Mouse (Mus musculus) lung, postnatal 4 days (tissue): ENCODE measurements around the gene Trip6.
A peak's percentile ranks its signal among the peaks of the same experiment; 100 is the strongest.
"Not testable (repeated sequence)": the region's sequence is repeated elsewhere in the genome, so short reads cannot be mapped to it uniquely, and the experiment has no call there.

ENCODE experiments used
- DNase-seq, 2 experiments: peaks; one replicate each; pipeline ENCODE4 v3.0.0; 2021

Gene Trip6

DNA sequence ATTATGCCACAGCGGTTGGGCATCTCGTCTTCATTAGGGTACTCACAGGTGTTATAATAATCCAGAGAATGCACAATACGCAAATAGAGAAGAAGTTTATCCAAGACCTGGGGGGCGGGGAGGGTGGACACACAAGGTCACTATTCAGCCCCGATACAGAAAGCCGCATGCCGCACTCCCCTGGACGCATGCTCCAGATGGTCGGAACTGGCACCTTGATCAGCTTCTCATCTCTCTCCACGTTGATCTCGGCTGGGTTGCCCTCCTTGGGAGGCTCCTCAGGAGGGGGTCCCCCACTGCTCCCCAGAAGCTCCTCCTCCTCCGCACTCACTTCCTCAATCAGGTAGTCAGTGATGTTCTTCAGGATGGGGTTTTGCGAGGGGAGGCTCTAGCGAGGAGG lies 17.1 kb downstream of the Trip6 start:
- no peak for DNase-seq

DNA sequence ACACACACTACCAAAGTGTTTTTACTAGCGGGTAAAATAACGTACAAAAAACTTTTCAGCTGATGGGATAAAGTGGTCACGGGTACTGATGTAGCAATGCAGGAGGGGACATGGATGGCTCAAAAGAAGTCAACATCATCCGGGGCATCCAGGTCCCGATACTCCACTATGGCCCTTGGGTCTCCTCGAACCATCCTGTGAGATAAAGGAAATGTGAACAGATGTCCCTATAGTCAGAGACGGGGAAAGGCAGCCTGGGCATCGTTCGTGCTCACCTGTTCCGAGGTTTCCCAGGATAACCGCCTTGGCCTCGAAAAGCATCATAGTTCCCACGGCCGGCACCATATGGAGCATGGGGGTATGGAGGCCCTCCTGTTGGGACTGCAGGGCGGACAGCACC lies 18.5 kb downstream of the Trip6 start:
- no peak for DNase-seq

DNA sequence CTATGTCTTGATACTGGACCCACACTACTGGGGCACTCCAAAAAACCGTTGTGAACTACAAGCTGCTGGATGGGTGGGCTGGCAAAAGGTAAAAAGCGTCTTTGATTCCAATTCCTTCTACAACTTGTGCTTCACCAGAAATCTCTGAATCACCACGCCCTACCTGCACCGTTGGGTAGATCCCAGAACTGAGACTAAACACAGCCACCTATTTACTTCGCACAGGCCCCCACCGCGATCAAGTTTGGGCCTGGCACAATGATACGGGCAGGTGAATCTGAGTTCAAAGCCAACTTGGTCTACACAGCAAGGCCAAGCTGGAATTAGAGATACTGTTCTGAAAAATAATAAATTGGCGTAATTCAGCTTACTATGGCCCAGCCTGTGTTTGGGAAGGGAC lies 18.9 kb downstream of the Trip6 start:
- no peak for DNase-seq

- no peak for DNase-seq
Measured at GRCm38 (mm10) chr5:137294744-137295093, 19.5 kb downstream of the Trip6 start.

DNA sequence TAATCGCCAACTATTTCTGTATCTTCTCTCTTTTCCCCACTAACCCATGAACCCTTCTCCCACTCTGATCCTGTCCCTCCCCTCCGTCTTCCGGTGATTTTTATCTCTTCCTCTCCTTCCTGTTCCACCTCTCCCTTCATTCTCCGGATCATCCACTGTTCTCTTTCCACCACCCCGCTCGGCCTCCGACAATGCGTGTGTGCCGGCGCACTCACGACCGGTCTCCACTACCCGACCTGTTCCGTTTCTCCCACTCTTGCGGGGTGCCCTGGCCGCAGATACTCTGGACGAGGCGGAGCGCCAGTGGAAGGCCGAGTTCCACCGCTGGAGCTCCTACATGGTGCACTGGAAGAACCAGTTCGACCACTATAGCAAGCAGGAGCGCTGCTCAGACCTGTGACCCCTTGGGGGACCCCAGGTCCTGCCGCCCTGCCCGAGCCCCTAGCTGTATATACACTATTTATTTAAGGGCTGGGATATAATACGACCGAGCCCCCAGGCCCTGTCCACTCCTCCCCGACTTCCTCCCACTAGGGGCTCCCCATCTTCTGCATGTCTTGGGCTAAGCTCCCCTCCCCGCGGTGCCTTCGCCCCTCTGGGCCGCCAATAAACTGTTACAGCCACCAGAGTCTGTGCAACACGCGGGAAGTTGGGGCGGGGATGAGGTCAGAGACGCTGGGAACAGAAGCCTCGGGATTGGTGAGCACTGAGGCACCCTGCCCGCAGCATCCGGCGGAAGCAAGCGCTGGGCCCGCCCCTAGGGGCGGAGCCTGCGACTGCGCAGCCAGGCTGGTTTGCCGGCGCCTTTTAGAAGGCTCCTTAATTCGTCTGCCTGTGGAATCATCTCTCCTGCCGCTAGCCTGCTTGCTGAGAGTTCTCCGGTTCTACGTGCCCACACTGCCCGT lies 20.1 kb downstream of the Trip6 start, which contains the start of gene Ufsp1:
Gene Ufsp1 (plus strand): TSS at position 791 of the 905 bp plus-strand sequence.
- peak; percentile 96 to 97 for DNase-seq

DNA sequence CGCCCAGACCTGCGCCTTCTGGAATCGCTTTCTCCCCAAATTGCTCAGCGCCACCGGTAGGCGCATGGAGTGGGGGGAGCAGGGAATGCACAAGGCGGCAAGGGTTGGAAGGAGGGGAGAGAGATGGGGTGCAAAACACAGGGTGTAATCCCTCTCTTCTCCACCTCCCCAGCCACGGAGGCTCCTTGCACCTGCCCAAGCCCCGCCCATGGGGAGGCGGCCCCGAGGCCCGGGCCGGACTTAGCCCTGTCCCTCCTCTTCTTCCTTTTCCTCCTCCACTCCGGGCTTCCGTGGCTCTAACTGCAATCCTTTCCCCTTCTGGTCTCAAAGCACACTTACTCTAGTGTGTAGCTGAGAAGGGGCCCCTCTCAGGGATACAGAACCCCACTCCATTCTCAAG lies 20.9 kb downstream of the Trip6 start:
- peak; percentile 85 to 87 for DNase-seq

- no peak for DNase-seq
Measured at GRCm38 (mm10) chr5:137291381-137291926, 22.8 kb downstream of the Trip6 start.

DNA sequence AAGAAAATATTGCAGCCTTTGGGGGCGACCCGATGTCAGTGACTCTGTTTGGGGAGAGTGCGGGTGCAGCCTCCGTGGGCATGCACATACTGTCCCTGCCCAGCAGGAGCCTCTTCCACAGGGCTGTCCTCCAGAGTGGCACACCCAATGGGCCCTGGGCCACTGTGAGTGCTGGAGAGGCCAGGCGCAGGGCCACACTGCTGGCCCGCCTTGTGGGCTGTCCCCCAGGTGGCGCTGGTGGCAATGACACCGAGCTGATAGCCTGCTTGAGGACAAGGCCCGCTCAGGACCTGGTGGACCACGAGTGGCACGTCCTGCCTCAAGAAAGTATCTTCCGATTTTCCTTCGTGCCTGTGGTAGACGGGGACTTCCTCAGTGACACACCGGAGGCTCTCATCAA lies 23.5 kb downstream of the Trip6 start:
- DNase-seq, result peak; percentile 80 to 81

DNA sequence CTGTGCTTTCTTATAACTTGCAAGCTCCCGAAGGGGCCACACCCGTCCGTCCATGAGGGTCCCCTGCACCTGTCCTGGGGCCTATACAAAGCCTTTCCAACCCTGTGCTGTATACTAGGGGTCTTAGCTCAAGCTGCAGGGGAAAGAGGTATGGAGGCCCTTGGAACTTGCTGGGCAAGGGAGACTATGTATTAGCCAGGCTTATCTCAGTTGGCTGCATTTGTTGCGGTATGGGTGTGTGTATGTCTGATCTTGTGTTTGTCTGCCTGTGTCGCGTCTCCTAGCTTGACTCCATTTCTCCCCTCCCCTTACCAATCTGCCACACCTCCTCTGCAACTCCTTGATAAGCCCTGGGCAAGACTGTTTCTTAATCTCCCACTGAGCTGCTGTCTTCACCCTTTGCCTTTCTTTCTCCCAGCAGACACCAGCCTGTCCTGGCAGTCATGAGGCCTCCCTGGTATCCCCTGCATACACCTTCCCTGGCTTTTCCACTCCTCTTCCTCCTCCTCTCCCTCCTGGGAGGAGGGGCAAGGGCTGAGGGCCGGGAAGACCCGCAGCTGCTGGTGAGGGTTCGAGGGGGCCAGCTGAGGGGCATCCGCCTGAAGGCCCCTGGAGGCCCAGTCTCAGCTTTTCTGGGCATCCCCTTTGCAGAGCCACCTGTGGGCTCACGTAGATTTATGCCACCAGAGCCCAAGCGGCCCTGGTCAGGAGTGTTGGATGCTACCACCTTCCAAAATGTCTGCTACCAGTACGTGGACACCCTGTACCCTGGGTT lies 24.4 kb downstream of the Trip6 start:
- no peak for DNase-seq

DNA sequence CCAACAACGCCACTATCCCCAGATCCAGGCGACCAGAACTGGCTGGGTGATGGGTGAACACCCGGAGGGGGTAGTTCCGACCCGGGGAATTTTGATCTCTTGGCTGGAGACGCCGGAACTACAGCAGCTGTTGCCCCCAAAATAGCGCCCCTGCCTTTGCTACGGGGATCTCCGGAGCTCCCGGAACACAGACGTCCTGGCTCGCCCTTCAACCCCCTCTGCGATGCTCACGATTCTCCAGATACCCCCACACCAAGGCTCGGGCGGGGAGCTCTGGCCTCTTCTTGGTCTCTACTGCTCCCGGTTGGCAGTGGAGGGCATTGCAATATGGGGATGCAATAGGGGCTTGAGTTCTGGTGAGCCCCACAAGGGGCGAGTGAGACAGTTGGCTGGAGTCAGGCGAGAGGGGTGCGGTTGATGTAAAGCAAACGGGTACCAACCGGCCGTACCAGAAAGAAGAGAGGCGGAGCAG lies 25.2 kb downstream of the Trip6 start:
- peak; percentile 52 to 54 for DNase-seq

DNA sequence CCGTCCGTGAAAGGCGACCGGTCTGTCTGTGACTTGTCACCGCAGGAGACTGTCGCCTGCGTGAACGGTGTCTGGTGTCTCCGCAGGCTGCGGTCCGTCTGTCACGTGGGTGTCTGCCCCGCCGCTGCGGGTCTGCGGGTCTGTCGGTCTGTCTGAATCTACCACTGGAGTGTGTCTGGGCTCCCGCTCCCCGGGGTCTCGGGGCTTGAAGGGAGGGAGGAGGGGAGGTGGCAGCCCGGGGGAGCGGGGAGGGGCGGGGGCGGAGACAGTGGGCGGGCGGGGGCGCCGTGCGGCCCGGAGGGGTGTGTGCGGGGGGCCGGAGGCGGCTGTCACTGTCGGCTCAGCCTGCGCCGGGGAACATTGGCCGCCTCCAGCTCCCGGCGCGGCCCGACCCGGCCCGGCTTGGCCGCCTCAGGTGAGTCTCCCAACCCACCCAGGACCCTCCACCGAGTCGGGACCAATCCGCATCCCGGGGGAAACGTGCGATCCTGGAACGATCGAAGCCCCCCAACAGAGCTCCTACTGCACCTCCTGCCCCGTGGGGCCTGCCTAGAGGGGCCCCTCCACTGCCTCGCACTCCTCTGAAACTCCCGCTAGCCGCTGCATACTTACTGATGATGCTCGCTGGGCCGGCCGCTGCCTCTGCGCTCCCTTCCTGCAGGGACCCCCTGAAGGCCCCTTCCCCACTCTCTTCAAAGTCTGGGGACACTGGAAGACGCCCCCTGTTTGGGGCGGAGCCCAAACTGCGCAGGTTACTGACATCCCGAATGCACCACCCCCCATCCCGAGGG lies 26.1 kb downstream of the Trip6 start:
- no peak for DNase-seq

- no peak for DNase-seq
Measured at GRCm38 (mm10) chr5:137287032-137287952, 26.9 kb downstream of the Trip6 start, which contains the start of gene Ache. Ache (plus strand) TSS chr5:137287519.

GRCm38 (mm10) chr5:137286655-137287031 lies 27.6 kb downstream of the Trip6 start:
- peak; percentile 85 to 91 for DNase-seq

- no peak for DNase-seq
Measured at GRCm38 (mm10) chr5:137285986-137286385, 28.2 kb downstream of the Trip6 start.

DNA sequence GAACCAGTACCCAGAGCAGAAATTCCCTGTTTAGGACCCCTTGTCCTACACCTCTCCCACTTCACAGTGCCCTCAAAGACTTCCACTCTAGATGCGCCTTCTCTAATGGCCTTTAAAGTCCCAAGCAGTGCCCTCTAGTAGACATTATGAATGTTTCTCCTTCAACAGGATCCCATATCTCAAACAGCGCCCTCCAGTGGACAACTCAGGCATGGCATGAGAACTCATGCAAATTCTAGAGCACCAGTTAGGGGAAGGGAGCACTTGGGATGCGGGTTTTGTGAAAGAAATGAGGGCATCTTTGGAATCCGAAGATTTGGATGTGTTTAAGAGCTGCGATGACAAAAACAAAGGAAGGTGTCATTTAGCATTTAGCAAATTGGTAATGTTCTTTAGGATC lies 29.2 kb downstream of the Trip6 start:
- DNase-seq, result peak in 1 of 2 experiments; percentile 65

GRCm38 (mm10) chr5:137284411-137284810 lies 29.8 kb downstream of the Trip6 start:
- not testable (repeated sequence) for DNase-seq

DNA sequence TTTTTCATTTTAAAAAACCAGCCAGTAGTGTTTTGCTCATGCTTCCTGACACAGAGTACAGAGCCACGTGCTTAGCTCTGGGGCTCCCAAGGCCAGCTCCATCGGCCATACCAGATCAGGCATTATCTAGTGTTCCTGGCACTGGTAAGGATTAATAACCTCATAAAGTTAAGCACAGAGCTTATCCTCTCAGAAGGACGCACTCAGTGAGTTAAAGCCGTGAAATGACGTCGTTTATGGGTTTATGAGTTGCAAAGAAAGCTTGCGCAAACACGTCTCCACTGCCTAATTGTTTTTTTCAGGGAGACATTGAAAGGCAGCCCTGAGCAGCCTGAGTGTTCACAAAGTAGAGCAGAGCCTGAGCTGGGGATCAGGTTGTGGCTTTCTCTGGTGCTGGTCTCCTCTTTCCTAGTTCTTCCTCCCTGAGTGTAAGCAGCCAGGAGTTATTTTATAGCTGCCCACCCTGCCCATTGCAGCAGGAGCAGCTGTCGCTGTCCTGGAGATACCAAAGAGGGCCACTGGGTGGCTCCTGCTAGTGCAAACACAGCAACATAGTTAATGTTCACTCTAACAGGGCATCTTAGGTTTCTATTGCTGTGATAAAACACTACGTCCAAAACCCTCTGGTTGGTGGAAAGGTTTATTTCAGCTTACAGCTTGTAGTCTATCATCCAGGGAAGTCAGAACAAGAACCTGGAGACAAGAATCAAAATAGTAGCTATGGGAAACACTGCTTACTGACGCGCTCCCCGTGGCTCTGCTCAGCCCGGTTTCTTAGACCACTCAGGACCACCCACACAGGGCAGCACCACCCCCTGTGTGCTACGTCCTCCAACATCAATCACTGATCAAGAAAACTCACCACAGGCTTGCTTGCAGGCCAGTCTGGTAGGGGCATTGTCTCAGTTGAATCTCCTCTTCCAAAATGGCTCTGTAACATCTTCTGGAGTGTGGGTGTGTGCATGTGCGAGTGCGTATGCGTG lies 36.6 kb downstream of the Trip6 start:
- peak in 1 of 2 experiments; percentile 40 for DNase-seq

- no peak for DNase-seq
Measured at GRCm38 (mm10) chr5:137268131-137268910, 45.9 kb downstream of the Trip6 start.

GRCm38 (mm10) chr5:137264787-137265186 lies 49.4 kb downstream of the Trip6 start:
- DNase-seq, result no peak
